Mouse (Mus musculus): ENCODE data around the gene Uba3. TPM values are rescaled to one million over a fixed set of nuclear protein-coding genes. Genes with fewer than 3 reads are reported as not detected.

Uba3 gene
- total RNA-seq, 1 experiment from 2014 or later: 109 TPM

GRCm38 (mm10) chr6:97220672-97221071, 15.2 kb upstream of the Uba3 start:
- ATAC-seq (replicated peaks in 1 of 2; ENCODE audit: insufficient read depth in 1 of 2, low FRiP score in 2 of 2, low TSS enrichment in 1 of 2, low read depth in 1 of 2, poor library complexity in 2 of 2, severe bottlenecking in 2 of 2): no peak

DNA sequence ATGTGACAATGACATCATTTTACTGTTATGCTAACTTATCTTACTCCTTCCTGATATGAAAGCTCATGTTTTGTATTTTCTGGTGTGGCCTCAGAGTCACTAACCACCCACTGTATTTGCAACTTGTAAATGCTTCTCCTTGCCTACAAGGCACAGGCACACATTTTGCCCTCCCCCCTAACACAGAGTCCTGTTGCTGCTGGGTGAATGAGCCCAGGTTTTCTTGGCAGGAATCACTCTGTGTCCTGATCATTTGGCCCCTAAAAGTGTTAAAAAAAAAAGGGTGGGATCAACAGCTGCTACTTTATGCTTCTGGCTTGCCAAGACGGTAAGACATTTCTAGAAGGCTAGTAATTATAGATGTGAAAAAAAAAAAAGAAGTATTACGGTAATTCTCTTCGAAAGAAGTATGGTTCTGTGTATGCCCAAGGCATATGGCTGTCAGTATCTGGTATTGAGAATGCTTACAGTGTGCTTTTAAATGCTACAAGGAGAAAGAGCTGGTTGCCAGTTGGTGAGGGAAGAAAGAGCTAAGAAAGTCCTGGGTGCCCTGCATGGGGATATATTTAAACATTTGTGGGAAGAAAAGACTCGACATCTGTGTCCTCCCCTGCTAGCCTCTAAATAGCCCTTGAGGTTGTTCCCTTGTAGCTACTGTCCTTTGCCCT, 10.8 kb upstream of the Uba3 start:
- ATAC-seq (replicated peaks in 1 of 2; ENCODE audit: insufficient read depth in 1 of 2, low FRiP score in 2 of 2, low TSS enrichment in 1 of 2, low read depth in 1 of 2, poor library complexity in 2 of 2, severe bottlenecking in 2 of 2): no peak

DNA sequence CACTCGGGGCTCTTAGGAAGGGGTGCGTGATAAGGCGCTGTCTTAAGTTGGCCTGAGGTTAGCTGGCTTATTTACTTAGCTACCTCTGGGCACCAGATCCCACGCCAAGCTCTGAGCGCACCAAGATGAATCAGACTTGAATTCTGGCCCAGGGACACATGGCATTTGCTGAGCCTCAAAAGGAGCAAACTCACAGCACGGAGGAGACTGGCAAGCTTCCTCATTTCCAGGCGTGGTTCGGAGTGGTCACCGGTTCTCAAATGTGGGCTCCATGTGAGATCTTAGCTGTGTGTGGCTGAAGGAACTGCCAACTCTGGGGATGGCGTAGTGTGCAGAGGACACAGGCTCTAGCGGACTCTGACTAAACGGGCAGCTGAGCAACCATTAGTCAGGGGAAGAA, 6.5 kb upstream of the Uba3 start:
- ATAC-seq (replicated peaks in 1 of 2; ENCODE audit: insufficient read depth in 1 of 2, low FRiP score in 2 of 2, low TSS enrichment in 1 of 2, low read depth in 1 of 2, poor library complexity in 2 of 2, severe bottlenecking in 2 of 2): peak; percentile 68 to 71

GRCm38 (mm10) chr6:97210962-97211601, 5.6 kb upstream of the Uba3 start:
- ATAC-seq (replicated peaks in 1 of 2; ENCODE audit: insufficient read depth in 1 of 2, low FRiP score in 2 of 2, low TSS enrichment in 1 of 2, low read depth in 1 of 2, poor library complexity in 2 of 2, severe bottlenecking in 2 of 2): peak; percentile 20 to 24; a peak in 2 of 4 replicates

- ATAC-seq (replicated peaks in 1 of 2; ENCODE audit: insufficient read depth in 1 of 2, low FRiP score in 2 of 2, low TSS enrichment in 1 of 2, low read depth in 1 of 2, poor library complexity in 2 of 2, severe bottlenecking in 2 of 2): peak; percentile 76 to 82
These were observed 4.9 kb upstream of the Uba3 start, which contains the start of gene Arl6ip5 for GRCm38 (mm10) chr6:97210191-97210961. Gene Arl6ip5 (plus strand): TSS chr6:97210689.

GRCm38 (mm10) chr6:97209751-97210150, 4.3 kb upstream of the Uba3 start:
- no peak for ATAC-seq (replicated peaks in 1 of 2; ENCODE audit: insufficient read depth in 1 of 2, low FRiP score in 2 of 2, low TSS enrichment in 1 of 2, low read depth in 1 of 2, poor library complexity in 2 of 2, severe bottlenecking in 2 of 2)

GRCm38 (mm10) chr6:97209201-97209600, 3.8 kb upstream of the Uba3 start:
- ATAC-seq (replicated peaks in 1 of 2; ENCODE audit: insufficient read depth in 1 of 2, low FRiP score in 2 of 2, low TSS enrichment in 1 of 2, low read depth in 1 of 2, poor library complexity in 2 of 2, severe bottlenecking in 2 of 2): no peak

- ATAC-seq (replicated peaks in 1 of 2; ENCODE audit: insufficient read depth in 1 of 2, low FRiP score in 2 of 2, low TSS enrichment in 1 of 2, low read depth in 1 of 2, poor library complexity in 2 of 2, severe bottlenecking in 2 of 2): no peak
These were observed 3.0 kb upstream of the Uba3 start for GRCm38 (mm10) chr6:97208406-97208805.

DNA sequence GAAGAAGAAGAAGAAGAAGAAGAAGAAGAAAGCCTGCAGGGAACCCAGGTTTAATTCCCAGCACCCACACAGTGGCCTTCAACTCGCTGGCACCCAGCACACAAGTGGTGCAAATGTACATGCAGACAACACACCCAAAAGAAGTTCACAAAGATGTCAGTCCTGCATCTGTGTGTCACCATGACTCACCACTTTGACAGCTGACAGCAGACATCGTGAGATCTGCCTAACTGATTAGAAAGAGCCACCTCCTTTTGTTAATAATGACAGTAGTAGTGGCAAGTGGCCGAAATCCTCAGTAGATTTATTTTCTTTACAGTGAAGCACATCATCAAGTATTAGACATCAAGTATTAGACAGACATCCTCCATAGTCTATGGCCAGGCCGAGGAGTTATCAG, 1.6 kb upstream of the Uba3 start:
- ATAC-seq (replicated peaks in 1 of 2; ENCODE audit: insufficient read depth in 1 of 2, low FRiP score in 2 of 2, low TSS enrichment in 1 of 2, low read depth in 1 of 2, poor library complexity in 2 of 2, severe bottlenecking in 2 of 2): no peak

DNA sequence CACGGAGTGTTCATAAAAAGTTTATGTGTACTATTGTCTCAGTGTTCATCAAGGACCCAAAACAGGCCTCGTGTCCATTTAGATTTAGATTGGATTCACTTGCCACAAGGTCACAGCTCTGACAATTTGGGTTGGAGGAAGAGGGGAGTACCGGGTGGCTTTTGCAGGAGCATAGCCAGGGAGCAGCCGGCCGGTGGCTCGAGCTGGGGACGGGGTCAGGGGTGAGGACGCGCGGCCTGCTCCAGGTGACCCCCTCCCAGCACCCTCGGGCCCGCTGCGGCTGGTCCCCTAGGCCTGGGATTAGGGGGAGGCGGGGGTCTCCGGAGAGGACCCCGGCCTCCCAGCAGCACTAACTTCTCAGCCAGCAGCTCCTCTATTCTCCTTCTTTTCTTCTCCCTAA, 495 bp downstream of the Uba3 start:
- no peak for ATAC-seq (replicated peaks in 1 of 2; ENCODE audit: insufficient read depth in 1 of 2, low FRiP score in 2 of 2, low TSS enrichment in 1 of 2, low read depth in 1 of 2, poor library complexity in 2 of 2, severe bottlenecking in 2 of 2)

DNA sequence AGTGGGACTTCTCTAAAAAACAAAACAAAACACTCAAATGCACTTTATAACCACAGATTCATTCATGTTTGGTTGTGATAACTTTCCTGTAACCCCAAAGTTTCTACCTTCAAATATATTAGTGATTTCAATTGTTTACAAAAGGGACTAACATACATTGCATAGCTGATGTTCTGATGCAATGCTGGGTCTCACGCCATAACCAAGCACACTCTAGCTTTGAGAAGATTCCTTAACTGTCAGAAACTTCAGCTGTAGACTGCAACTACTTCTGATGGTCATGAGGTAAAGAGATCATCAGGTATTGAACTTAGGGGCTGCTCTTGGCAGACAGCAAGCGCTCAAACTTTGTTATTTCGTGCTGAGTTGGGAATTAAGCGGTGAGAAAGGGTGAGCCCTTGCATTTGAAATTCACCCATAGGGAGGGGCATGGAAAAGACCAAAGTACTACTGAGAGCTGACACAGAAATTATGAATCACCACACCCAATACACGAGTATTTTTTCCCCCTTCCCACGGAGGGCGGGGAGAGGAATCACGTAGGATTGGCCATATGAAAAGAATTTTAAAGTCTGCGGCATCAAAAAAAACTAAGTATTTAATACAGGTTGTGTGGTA, 1.1 kb downstream of the Uba3 start:
- ATAC-seq (replicated peaks in 1 of 2; ENCODE audit: insufficient read depth in 1 of 2, low FRiP score in 2 of 2, low TSS enrichment in 1 of 2, low read depth in 1 of 2, poor library complexity in 2 of 2, severe bottlenecking in 2 of 2): no peak

DNA sequence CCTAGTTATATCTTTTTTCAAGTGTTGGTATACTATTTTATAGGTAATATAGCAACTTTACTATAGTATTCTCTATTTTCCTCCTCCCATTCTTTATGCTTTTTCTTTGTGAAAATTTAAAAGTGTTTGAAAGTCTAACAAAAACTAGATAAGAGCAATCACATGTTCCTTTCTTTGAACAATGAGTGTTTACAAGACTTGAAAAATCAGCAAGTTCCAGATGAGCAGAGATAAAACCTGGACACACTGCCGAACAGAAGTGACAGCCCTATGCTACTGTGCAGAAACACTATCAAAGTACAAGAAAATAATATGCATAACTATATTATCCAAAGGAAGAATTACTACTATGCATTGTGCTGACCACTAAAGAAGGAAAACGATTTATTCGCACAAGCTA, 3.0 kb downstream of the Uba3 start:
- no peak for ATAC-seq (replicated peaks in 1 of 2; ENCODE audit: insufficient read depth in 1 of 2, low FRiP score in 2 of 2, low TSS enrichment in 1 of 2, low read depth in 1 of 2, poor library complexity in 2 of 2, severe bottlenecking in 2 of 2)

DNA sequence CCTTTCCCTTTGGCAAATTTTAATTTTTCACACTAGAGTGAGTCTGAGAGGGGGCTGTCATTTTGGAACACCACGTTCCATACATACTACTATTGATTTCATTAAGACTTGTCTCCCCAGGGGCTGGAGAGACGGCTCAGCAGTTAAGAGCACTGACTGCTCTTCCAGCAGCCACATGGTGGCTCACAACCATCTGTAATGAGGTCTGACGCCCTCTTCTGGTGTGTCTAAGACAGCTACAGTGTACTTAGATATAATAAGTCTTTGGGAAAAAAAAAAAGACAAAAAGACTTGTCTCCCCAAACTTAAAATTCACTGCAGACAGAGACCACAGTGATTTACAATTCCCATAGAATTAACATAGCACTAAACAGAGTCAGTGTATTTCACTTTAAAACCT, 5.0 kb downstream of the Uba3 start:
- no peak for ATAC-seq (replicated peaks in 1 of 2; ENCODE audit: insufficient read depth in 1 of 2, low FRiP score in 2 of 2, low TSS enrichment in 1 of 2, low read depth in 1 of 2, poor library complexity in 2 of 2, severe bottlenecking in 2 of 2)

GRCm38 (mm10) chr6:97179367-97179828, 26.0 kb downstream of the Uba3 start:
- peak in 1 of 2 experiments; percentile 44 for ATAC-seq (replicated peaks in 1 of 2; ENCODE audit: insufficient read depth in 1 of 2, low FRiP score in 2 of 2, low TSS enrichment in 1 of 2, low read depth in 1 of 2, poor library complexity in 2 of 2, severe bottlenecking in 2 of 2)

- ATAC-seq (replicated peaks in 1 of 2; ENCODE audit: insufficient read depth in 1 of 2, low FRiP score in 2 of 2, low TSS enrichment in 1 of 2, low read depth in 1 of 2, poor library complexity in 2 of 2, severe bottlenecking in 2 of 2): peak; percentile 97
These were observed 26.7 kb downstream of the Uba3 start, which contains the start of gene Tmf1 for GRCm38 (mm10) chr6:97178491-97179366. Gene Tmf1 (minus strand): TSS chr6:97179122.

DNA sequence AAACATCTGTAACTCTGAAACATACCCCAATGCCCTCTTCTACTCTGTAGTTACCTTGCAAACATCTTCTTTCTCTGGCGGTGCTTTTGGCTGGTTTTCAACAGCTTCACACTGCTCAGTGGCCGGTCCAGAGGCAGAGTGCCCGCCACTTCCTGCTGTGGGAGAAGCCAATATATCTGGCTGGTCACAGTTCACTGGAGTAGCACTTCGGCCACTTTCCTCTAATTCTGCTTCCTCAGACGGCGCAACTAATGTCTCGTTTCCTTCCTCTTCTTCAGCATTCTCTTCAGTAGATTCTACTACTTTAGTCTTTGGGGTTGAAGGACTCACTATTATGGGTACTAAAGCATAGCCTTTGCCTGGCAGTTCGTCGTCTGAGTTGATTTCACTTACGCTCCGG, 29.7 kb downstream of the Uba3 start:
- no peak for ATAC-seq (replicated peaks in 1 of 2; ENCODE audit: insufficient read depth in 1 of 2, low FRiP score in 2 of 2, low TSS enrichment in 1 of 2, low read depth in 1 of 2, poor library complexity in 2 of 2, severe bottlenecking in 2 of 2)

DNA sequence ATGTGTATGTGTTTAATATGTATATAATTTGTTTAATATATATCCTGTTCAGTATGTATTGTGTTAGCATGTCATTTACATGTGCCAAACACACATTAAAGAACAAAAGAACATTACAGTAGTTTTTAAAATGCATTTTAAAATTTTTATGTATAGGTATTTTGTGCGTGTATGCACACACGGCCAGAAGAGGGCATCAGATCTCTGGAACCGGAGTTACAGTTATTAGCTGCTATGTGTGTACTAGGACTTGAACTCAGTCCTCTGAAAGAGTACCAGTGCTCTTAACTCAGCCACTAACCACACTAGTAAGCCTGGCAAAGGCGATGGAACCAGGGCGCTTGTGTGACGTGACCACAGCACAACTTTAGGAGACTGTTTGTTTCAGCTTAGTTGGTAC, 55.3 kb downstream of the Uba3 start:
- ATAC-seq (replicated peaks in 1 of 2; ENCODE audit: insufficient read depth in 1 of 2, low FRiP score in 2 of 2, low TSS enrichment in 1 of 2, low read depth in 1 of 2, poor library complexity in 2 of 2, severe bottlenecking in 2 of 2): no peak
